Mouse (Mus musculus): ENCODE measurements around the gene Fyb2. TPM values are rescaled to one million over a fixed set of nuclear protein-coding genes. Genes with fewer than 3 reads are reported as not detected.
A peak's percentile ranks its signal among the peaks of the same experiment; 100 is the strongest.

Fyb2 gene
- polyA plus RNA-seq, 1 experiment: 3.7 TPM

- Histone ChIP-seq H3K27me3 (ENCODE audit: control insufficient read depth, insufficient read depth, low read length) (no peaks in the 10 kb centered on the region), H3K4me3 (ENCODE audit: control insufficient read depth, low read depth, low read length) (no peak overlapping the region), H3K4me1 (ENCODE audit: control insufficient read depth, insufficient read depth, low read length) (peaks cover 3% of the 10 kb centered on the region; the same call in 1 of the 2 replicates), H3K36me3 (ENCODE audit: control insufficient read depth, insufficient read depth, low read length) (no peaks in the 10 kb centered on the region), H3K27ac (ENCODE audit: control insufficient read depth, insufficient read depth, low read depth, low read length) (peak overlapping the region; percentile 54)
- TF ChIP-seq POLR2A (IDR thresholded peaks at IDR 0.05; ENCODE audit: control insufficient read depth, low read depth, low read length): no peak
- TF ChIP-seq CTCF (IDR thresholded peaks at IDR 0.05; ENCODE audit: control insufficient read depth, insufficient read depth, insufficient replicate concordance, low read depth, low read length): no peak
Observed at GRCm38 (mm10) chr4:104936011-104936410, 22.8 kb downstream of the Fyb2 start.

- no peak overlapping the region for H3K4me3 ChIP-seq (ENCODE audit: control insufficient read depth, low read depth, low read length)
Observed at GRCm38 (mm10) chr4:104939535-104939934, 26.3 kb downstream of the Fyb2 start.

GRCm38 (mm10) chr4:104941895-104942294 is 28.6 kb downstream of the Fyb2 start:
- no peaks in the 10 kb centered on the region for H3K4me1 ChIP-seq (ENCODE audit: control insufficient read depth, insufficient read depth, low read length)

More at GRCm38 (mm10) chr4:104939535-104939934, 26.3 kb downstream of the Fyb2 start:
- Histone ChIP-seq H3K27ac (ENCODE audit: control insufficient read depth, insufficient read depth, low read depth, low read length) (no peak overlapping the region), H3K4me1 (ENCODE audit: control insufficient read depth, insufficient read depth, low read length) (peaks cover 3% of the 10 kb centered on the region; the same call in 1 of the 2 replicates), H3K27me3 (ENCODE audit: control insufficient read depth, insufficient read depth, low read length) (no peaks in the 10 kb centered on the region), H3K36me3 (ENCODE audit: control insufficient read depth, insufficient read depth, low read length) (no peaks in the 10 kb centered on the region)
- no peak for TF ChIP-seq POLR2A (IDR thresholded peaks at IDR 0.05; ENCODE audit: control insufficient read depth, low read depth, low read length)
- TF ChIP-seq CTCF (IDR thresholded peaks at IDR 0.05; ENCODE audit: control insufficient read depth, insufficient read depth, insufficient replicate concordance, low read depth, low read length): no peak

GRCm38 (mm10) chr4:104944482-104944881 is 31.2 kb downstream of the Fyb2 start:
- no peak overlapping the region for H3K4me3 ChIP-seq (ENCODE audit: control insufficient read depth, low read depth, low read length)

More at GRCm38 (mm10) chr4:104941895-104942294, 28.6 kb downstream of the Fyb2 start:
- no peak overlapping the region for H3K4me3 ChIP-seq (ENCODE audit: control insufficient read depth, low read depth, low read length)
- no peaks in the 10 kb centered on the region for H3K36me3 ChIP-seq (ENCODE audit: control insufficient read depth, insufficient read depth, low read length)
- H3K27me3 ChIP-seq (ENCODE audit: control insufficient read depth, insufficient read depth, low read length): no peaks in the 10 kb centered on the region
- H3K27ac ChIP-seq (ENCODE audit: control insufficient read depth, insufficient read depth, low read depth, low read length): no peak overlapping the region
- no peak for TF ChIP-seq POLR2A (IDR thresholded peaks at IDR 0.05; ENCODE audit: control insufficient read depth, low read depth, low read length)
- TF ChIP-seq CTCF (IDR thresholded peaks at IDR 0.05; ENCODE audit: control insufficient read depth, insufficient read depth, insufficient replicate concordance, low read depth, low read length): no peak

GRCm38 (mm10) chr4:104948886-104949285 is 35.6 kb downstream of the Fyb2 start:
- H3K27me3 ChIP-seq (ENCODE audit: control insufficient read depth, insufficient read depth, low read length): no peaks in the 10 kb centered on the region
- no peak for TF ChIP-seq POLR2A (IDR thresholded peaks at IDR 0.05; ENCODE audit: control insufficient read depth, low read depth, low read length)
- no peak for TF ChIP-seq CTCF (IDR thresholded peaks at IDR 0.05; ENCODE audit: control insufficient read depth, insufficient read depth, insufficient replicate concordance, low read depth, low read length)
- no peaks in the 10 kb centered on the region for H3K4me1 ChIP-seq (ENCODE audit: control insufficient read depth, insufficient read depth, low read length)
- no peak overlapping the region for H3K27ac ChIP-seq (ENCODE audit: control insufficient read depth, insufficient read depth, low read depth, low read length)
- H3K4me3 ChIP-seq (ENCODE audit: control insufficient read depth, low read depth, low read length): no peak overlapping the region
- H3K36me3 ChIP-seq (ENCODE audit: control insufficient read depth, insufficient read depth, low read length): no peaks in the 10 kb centered on the region

More at GRCm38 (mm10) chr4:104944482-104944881, 31.2 kb downstream of the Fyb2 start:
- no peaks in the 10 kb centered on the region for H3K4me1 ChIP-seq (ENCODE audit: control insufficient read depth, insufficient read depth, low read length)
- TF ChIP-seq CTCF (IDR thresholded peaks at IDR 0.05; ENCODE audit: control insufficient read depth, insufficient read depth, insufficient replicate concordance, low read depth, low read length) (no peak), POLR2A (IDR thresholded peaks at IDR 0.05; ENCODE audit: control insufficient read depth, low read depth, low read length) (no peak)
- H3K27me3 ChIP-seq (ENCODE audit: control insufficient read depth, insufficient read depth, low read length): no peaks in the 10 kb centered on the region
- H3K27ac ChIP-seq (ENCODE audit: control insufficient read depth, insufficient read depth, low read depth, low read length): no peak overlapping the region
- no peaks in the 10 kb centered on the region for H3K36me3 ChIP-seq (ENCODE audit: control insufficient read depth, insufficient read depth, low read length)

GRCm38 (mm10) chr4:104949304-104949703 is 36.0 kb downstream of the Fyb2 start:
- no peaks in the 10 kb centered on the region for H3K27me3 ChIP-seq (ENCODE audit: control insufficient read depth, insufficient read depth, low read length)

GRCm38 (mm10) chr4:104951280-104951878 is 38.1 kb downstream of the Fyb2 start:
- H3K4me1 ChIP-seq (ENCODE audit: control insufficient read depth, insufficient read depth, low read length): no peaks in the 10 kb centered on the region
- H3K27ac ChIP-seq (ENCODE audit: control insufficient read depth, insufficient read depth, low read depth, low read length): no peak overlapping the region
- H3K4me3 ChIP-seq (ENCODE audit: control insufficient read depth, low read depth, low read length): no peak overlapping the region
- no peaks in the 10 kb centered on the region for H3K27me3 ChIP-seq (ENCODE audit: control insufficient read depth, insufficient read depth, low read length)
- TF ChIP-seq POLR2A (IDR thresholded peaks at IDR 0.05; ENCODE audit: control insufficient read depth, low read depth, low read length) (no peak), CTCF (IDR thresholded peaks at IDR 0.05; ENCODE audit: control insufficient read depth, insufficient read depth, insufficient replicate concordance, low read depth, low read length) (no peak)
- H3K36me3 ChIP-seq (ENCODE audit: control insufficient read depth, insufficient read depth, low read length): no peaks in the 10 kb centered on the region

More at GRCm38 (mm10) chr4:104949304-104949703, 36.0 kb downstream of the Fyb2 start:
- Histone ChIP-seq H3K4me3 (ENCODE audit: control insufficient read depth, low read depth, low read length) (no peak overlapping the region), H3K4me1 (ENCODE audit: control insufficient read depth, insufficient read depth, low read length) (no peaks in the 10 kb centered on the region), H3K27ac (ENCODE audit: control insufficient read depth, insufficient read depth, low read depth, low read length) (no peak overlapping the region), H3K36me3 (ENCODE audit: control insufficient read depth, insufficient read depth, low read length) (no peaks in the 10 kb centered on the region)
- TF ChIP-seq CTCF (IDR thresholded peaks at IDR 0.05; ENCODE audit: control insufficient read depth, insufficient read depth, insufficient replicate concordance, low read depth, low read length): no peak
- no peak for TF ChIP-seq POLR2A (IDR thresholded peaks at IDR 0.05; ENCODE audit: control insufficient read depth, low read depth, low read length)

Measured in testis, adult 2 months (tissue).